Mouse (Mus musculus): Measurements from ENCODE around the gene Herc4. TPM values are rescaled to one million over a fixed set of nuclear protein-coding genes. Genes with fewer than 3 reads are reported as not detected.
A peak's percentile ranks its signal among the peaks of the same experiment; 100 is the strongest.
"Not testable (repeated sequence)": the region's sequence is repeated elsewhere in the genome, so short reads cannot be mapped to it uniquely, and the experiment has no call there.

The Herc4 gene
- polyA plus RNA-seq, 1 experiment from 2014 or later: 36.1 TPM

- 32% methylated on average over 5 of the region's 5 CpGs for WGBS
- Histone ChIP-seq H3K4me1 (replicated peaks) (peaks cover 23% of the 10 kb centered on the region), H3K4me3 (replicated peaks) (peak overlapping the region; percentile 78), H3K4me2 (replicated peaks) (peak overlapping the region; percentile 58), H3K9ac (replicated peaks) (peak overlapping the region; percentile 96), H3K27me3 (no peaks in the 10 kb centered on the region), H3K27ac (no peak overlapping the region), H3K9me3 (no peaks in the 10 kb centered on the region), H3K36me3 (peaks cover 21% of the 10 kb centered on the region)
- no peak for ATAC-seq
These were observed 93.7 kb downstream of the Herc4 start for GRCm38 (mm10) chr10:63337326-63337725.

GRCm38 (mm10) chr10:63337951-63338836 lies 94.6 kb downstream of the Herc4 start:
- Histone ChIP-seq H3K9ac (replicated peaks) (peak overlapping the region; percentile 96), H3K36me3 (peaks cover 17% of the 10 kb centered on the region), H3K4me2 (replicated peaks) (peak overlapping the region; percentile 58), H3K4me3 (replicated peaks) (peak overlapping the region; percentile 78), H3K9me3 (no peaks in the 10 kb centered on the region), H3K27ac (peak overlapping the region; percentile 94), H3K4me1 (replicated peaks) (peaks cover 23% of the 10 kb centered on the region), H3K27me3 (no peaks in the 10 kb centered on the region)
- ATAC-seq: peak; percentile 91
- under 1% methylated on average over 91 of the region's 113 CpGs for WGBS

GRCm38 (mm10) chr10:63338914-63339643 lies 95.5 kb downstream of the Herc4 start:
- peak overlapping the region; percentile 58 for H3K4me2 ChIP-seq (replicated peaks)
- H3K36me3 ChIP-seq: peaks cover 8% of the 10 kb centered on the region; the same call in 1 of the 2 replicates
- H3K4me3 ChIP-seq (replicated peaks): peak overlapping the region; percentile 78
- peaks cover 23% of the 10 kb centered on the region for H3K4me1 ChIP-seq (replicated peaks)
- peak; percentile 95 for ATAC-seq
- peak overlapping the region; percentile 94 for H3K27ac ChIP-seq
- WGBS: under 1% methylated on average over 60 of the region's 74 CpGs
- H3K27me3 ChIP-seq: no peaks in the 10 kb centered on the region
- peak overlapping the region; percentile 96 for H3K9ac ChIP-seq (replicated peaks)
- H3K9me3 ChIP-seq: no peaks in the 10 kb centered on the region

GRCm38 (mm10) chr10:63341351-63341750 lies 97.7 kb downstream of the Herc4 start:
- Histone ChIP-seq H3K4me3 (replicated peaks) (no peak overlapping the region), H3K9ac (replicated peaks) (no peak overlapping the region), H3K36me3 (no peaks in the 10 kb centered on the region), H3K4me2 (replicated peaks) (no peak overlapping the region), H3K9me3 (no peaks in the 10 kb centered on the region), H3K4me1 (replicated peaks) (peaks cover 18% of the 10 kb centered on the region), H3K27me3 (no peaks in the 10 kb centered on the region), H3K27ac (no peak overlapping the region)
- WGBS: 89% methylated on average over 2 of the region's 2 CpGs
- ATAC-seq: no peak

- 98% methylated on average over 3 of the region's 3 CpGs for WGBS
These were observed 101.1 kb downstream of the Herc4 start for GRCm38 (mm10) chr10:63344751-63345150.

DNA sequence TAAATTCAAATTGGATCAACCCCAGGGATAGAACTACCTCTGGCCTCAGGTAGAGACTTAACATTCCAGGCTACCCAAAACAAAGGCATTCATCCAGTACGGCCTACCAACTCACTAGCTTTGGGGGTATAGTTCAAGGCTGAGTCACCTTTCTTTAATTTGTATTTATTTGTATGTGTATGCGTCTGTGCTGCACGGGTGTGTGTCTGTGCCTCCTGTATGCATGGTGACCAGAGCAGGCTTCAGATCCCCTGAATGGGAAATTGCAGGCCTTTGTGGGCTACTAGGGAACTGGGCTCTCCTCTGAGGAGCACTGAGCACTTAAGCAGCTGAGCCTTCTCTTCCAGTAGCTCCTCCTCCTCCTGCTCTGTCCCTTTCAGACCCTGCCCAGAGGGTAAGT lies 104.7 kb downstream of the Herc4 start:
- 48% methylated on average over 3 of the region's 3 CpGs for WGBS
- Histone ChIP-seq H3K27me3 (no peaks in the 10 kb centered on the region), H3K27ac (no peak overlapping the region), H3K9me3 (no peaks in the 10 kb centered on the region), H3K4me3 (replicated peaks) (no peak overlapping the region), H3K4me1 (replicated peaks) (no peaks in the 10 kb centered on the region), H3K4me2 (replicated peaks) (no peak overlapping the region), H3K36me3 (no peaks in the 10 kb centered on the region), H3K9ac (replicated peaks) (no peak overlapping the region)
- no peak for ATAC-seq

More at GRCm38 (mm10) chr10:63344751-63345150, 101.1 kb downstream of the Herc4 start:
- Histone ChIP-seq H3K4me2 (replicated peaks) (no peak overlapping the region), H3K4me3 (replicated peaks) (no peak overlapping the region), H3K27me3 (no peaks in the 10 kb centered on the region), H3K9me3 (no peaks in the 10 kb centered on the region), H3K9ac (replicated peaks) (no peak overlapping the region), H3K36me3 (no peaks in the 10 kb centered on the region), H3K4me1 (replicated peaks) (no peaks in the 10 kb centered on the region), H3K27ac (no peak overlapping the region)
- ATAC-seq: no peak

GRCm38 (mm10) chr10:63350666-63351065 lies 107.1 kb downstream of the Herc4 start:
- Histone ChIP-seq H3K4me2 (replicated peaks) (no peak overlapping the region), H3K27me3 (no peaks in the 10 kb centered on the region), H3K4me1 (replicated peaks) (no peaks in the 10 kb centered on the region), H3K36me3 (no peaks in the 10 kb centered on the region), H3K9ac (replicated peaks) (no peak overlapping the region), H3K9me3 (no peaks in the 10 kb centered on the region), H3K27ac (no peak overlapping the region), H3K4me3 (replicated peaks) (no peak overlapping the region)
- no peak for ATAC-seq
- WGBS: 90% methylated on average over 7 of the region's 7 CpGs

DNA sequence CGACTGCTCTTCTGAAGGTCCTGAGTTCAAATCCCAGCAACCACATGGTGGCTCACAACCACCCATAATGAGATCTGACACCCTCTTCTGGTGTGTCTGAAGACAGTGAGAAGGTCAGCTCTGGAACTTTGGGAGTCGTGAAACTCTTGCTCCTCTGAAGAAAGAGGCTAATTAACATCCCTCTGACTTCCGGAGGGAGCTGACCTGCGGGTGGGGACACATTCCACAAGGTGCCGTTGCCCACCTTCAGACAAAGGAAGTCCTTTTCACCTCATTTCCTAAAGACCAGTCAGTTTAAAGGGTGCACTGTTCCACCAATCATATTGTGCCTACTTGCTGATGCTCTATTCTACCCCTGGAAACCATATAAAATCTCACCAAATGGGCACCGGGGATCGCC lies 107.5 kb downstream of the Herc4 start:
- not testable (repeated sequence) for H3K36me3 ChIP-seq; H3K4me1 ChIP-seq (replicated peaks); H3K27me3 ChIP-seq; H3K27ac ChIP-seq; ATAC-seq; H3K9ac ChIP-seq (replicated peaks); H3K4me2 ChIP-seq (replicated peaks); H3K4me3 ChIP-seq (replicated peaks); H3K9me3 ChIP-seq
- WGBS: 87% methylated on average over 7 of the region's 7 CpGs

GRCm38 (mm10) chr10:63352111-63352510 lies 108.5 kb downstream of the Herc4 start:
- H3K27ac ChIP-seq: no peak overlapping the region
- no peak overlapping the region for H3K4me3 ChIP-seq (replicated peaks)
- 82% methylated on average over 5 of the region's 5 CpGs for WGBS

GRCm38 (mm10) chr10:63360502-63360901 lies 116.9 kb downstream of the Herc4 start:
- Histone ChIP-seq H3K27me3 (no peaks in the 10 kb centered on the region), H3K4me3 (replicated peaks) (no peak overlapping the region), H3K9ac (replicated peaks) (no peak overlapping the region), H3K9me3 (0 out of 2 replicates have a peak, but pooled peaks cover 3% of the 10 kb centered on the region), H3K36me3 (no peaks in the 10 kb centered on the region), H3K27ac (no peak overlapping the region), H3K4me1 (replicated peaks) (no peaks in the 10 kb centered on the region), H3K4me2 (replicated peaks) (no peak overlapping the region)
- no peak for ATAC-seq
- WGBS: 78% methylated on average over 1 of the region's 1 CpGs

More at GRCm38 (mm10) chr10:63352111-63352510, 108.5 kb downstream of the Herc4 start:
- no peak for ATAC-seq
- no peaks in the 10 kb centered on the region for H3K4me1 ChIP-seq (replicated peaks)
- no peaks in the 10 kb centered on the region for H3K9me3 ChIP-seq
- no peaks in the 10 kb centered on the region for H3K36me3 ChIP-seq
- no peak overlapping the region for H3K4me2 ChIP-seq (replicated peaks)
- H3K9ac ChIP-seq (replicated peaks): no peak overlapping the region
- no peaks in the 10 kb centered on the region for H3K27me3 ChIP-seq

DNA sequence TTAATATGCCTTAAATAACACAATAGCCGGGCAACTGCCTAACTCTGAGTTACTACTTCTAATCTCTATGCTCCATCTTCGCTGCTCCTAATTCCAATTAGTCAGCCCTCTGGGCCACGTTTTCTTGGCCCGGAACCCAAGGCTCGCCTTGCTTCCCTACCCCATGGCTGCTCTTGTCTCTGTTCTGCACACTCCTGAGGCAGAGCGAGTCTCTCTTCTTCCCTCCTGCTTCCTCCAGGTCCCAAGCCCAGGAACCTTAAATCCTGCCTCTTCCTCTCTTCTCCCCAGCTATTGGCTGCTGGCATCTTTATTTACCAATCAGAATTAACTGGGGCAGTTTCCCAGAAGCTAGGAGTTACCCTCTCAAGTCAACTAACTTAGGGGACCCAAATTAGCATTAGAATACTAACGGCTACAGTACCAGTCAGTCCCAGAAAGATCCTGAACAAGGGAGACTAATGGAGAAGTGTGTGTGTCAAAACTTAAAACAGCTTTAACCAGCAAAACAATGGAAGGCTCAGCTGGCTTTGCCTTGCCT lies 122.4 kb downstream of the Herc4 start:
- H3K36me3 ChIP-seq: no peaks in the 10 kb centered on the region
- no peak for ATAC-seq
- no peak overlapping the region for H3K4me2 ChIP-seq (replicated peaks)
- H3K27me3 ChIP-seq: no peaks in the 10 kb centered on the region
- H3K4me1 ChIP-seq (replicated peaks): no peaks in the 10 kb centered on the region
- H3K4me3 ChIP-seq (replicated peaks): no peak overlapping the region
- H3K27ac ChIP-seq: no peak overlapping the region
- H3K9me3 ChIP-seq: 0 out of 2 replicates have a peak, but pooled peaks cover 3% of the 10 kb centered on the region
- H3K9ac ChIP-seq (replicated peaks): no peak overlapping the region
- 54% methylated on average over 7 of the region's 7 CpGs for WGBS

DNA sequence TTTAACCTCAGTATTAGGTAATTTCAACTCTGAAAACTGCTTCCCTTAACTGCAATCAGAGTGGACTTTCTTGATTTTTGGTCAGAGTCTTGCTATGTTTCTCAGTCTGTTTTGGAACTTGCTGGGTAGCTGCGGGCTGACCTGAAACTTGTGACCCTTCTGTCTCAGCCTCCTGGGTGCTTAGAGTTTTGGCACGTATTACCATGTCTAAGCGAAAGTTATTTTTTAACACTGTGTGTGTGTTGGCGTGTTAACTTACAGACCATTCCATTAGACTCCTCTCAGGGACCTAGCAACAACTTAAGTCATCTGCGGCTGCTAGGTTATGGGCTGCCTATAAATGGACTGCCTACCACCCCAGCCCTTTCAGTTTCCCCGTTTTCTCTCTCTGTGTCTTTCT lies 123.8 kb downstream of the Herc4 start:
- WGBS: 80% methylated on average over 6 of the region's 6 CpGs
- Histone ChIP-seq H3K4me1 (replicated peaks) (no peaks in the 10 kb centered on the region), H3K9me3 (0 out of 2 replicates have a peak, but pooled peaks cover 3% of the 10 kb centered on the region), H3K36me3 (no peaks in the 10 kb centered on the region), H3K4me3 (replicated peaks) (no peak overlapping the region), H3K9ac (replicated peaks) (no peak overlapping the region), H3K4me2 (replicated peaks) (no peak overlapping the region), H3K27ac (no peak overlapping the region), H3K27me3 (no peaks in the 10 kb centered on the region)
- no peak for ATAC-seq
